Mouse (Mus musculus) gastrocnemius, adult 18-20 months (tissue): Measurements from ENCODE around the gene Vinac1. TPM values are rescaled to one million over a fixed set of nuclear protein-coding genes. Genes with fewer than 3 reads are reported as not detected.
A peak's percentile ranks its signal among the peaks of the same experiment; 100 is the strongest.
"Not testable (repeated sequence)": the region's sequence is repeated elsewhere in the genome, so short reads cannot be mapped to it uniquely, and the experiment has no call there.

ENCODE experiments used
- DNase-seq: peaks from one replicate; pipeline ENCODE4 v3.0.0; 2021; ENCODE audit warnings: low spot score
- total RNA-seq, 2 experiments: library from RNA; stranded (reverse); gene quantifications; 2 replicates each; pipeline ENCODE4 v1.2.3; 2021

The Vinac1 gene
- total RNA-seq, 2 experiments from 2014 or later, result not detected

DNA sequence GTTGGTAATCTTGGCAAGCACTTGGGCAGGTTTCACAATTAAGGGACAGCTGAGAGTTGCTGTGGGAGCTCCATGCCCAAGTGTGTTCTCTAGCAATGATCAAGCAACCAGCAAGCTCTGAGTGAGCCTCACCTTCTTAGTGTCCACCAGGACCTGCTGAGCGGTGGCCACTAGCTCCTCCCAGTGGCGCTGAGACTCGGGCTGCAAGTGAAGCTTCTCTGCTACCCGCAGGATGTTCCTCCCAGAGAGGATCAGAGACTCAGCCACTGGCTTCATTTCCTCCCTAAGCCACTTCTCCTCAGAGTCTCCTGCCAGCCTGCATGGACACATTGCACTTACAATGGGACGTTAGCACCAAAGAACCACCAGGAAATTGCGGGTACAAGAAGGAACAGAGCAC is 7.4 kb downstream of the Vinac1 start:
- no peak for DNase-seq

GRCm38 (mm10) chr2:129038937-129039631 is 8.9 kb downstream of the Vinac1 start:
- DNase-seq, result peak; percentile 2

GRCm38 (mm10) chr2:129038426-129038936 is 9.5 kb downstream of the Vinac1 start:
- no peak for DNase-seq

DNA sequence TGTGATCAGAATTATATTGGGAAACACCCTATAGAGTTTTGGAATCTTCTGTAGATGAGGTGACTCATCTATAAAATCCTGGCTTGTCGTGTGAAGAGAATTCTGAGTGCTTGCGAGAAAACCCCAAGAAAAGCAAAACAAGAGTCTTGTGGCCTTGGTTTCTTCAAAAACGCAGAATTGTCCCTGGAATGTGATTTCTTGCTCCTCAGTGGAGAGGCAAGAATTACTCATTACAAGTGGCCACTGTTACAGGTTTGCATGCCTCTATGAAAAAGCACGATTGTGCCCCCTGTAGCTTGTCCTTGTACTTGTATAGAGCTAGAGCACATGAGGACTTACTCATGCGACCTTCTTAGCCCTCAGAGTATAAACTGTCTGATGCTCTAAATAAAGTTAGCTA is 12.6 kb downstream of the Vinac1 start:
- no peak for DNase-seq

DNA sequence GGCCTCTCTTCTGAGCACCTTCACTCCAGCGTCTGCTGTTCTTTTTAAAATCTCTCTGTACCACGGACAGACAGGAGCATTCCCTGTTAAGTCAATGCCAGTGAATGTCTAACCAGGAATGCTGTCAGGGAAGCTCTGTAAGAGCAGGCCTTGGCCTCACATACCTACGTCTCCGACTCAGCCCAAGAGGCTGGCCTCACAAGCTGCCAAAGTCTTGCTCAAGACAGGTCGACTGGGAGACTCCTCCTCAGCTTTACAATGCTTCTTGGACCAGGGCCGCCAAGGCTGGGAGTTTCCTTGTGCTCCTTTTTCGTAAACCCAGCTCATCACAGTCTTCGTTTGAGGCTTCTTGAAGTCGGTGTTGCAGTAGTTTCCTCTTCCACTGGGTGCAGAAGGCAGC is 23.2 kb downstream of the Vinac1 start:
- DNase-seq, result no peak

GRCm38 (mm10) chr2:129020106-129020505 is 27.9 kb downstream of the Vinac1 start:
- no peak for DNase-seq

GRCm38 (mm10) chr2:129008867-129009266 is 39.1 kb downstream of the Vinac1 start:
- DNase-seq, result not testable (repeated sequence)

DNA sequence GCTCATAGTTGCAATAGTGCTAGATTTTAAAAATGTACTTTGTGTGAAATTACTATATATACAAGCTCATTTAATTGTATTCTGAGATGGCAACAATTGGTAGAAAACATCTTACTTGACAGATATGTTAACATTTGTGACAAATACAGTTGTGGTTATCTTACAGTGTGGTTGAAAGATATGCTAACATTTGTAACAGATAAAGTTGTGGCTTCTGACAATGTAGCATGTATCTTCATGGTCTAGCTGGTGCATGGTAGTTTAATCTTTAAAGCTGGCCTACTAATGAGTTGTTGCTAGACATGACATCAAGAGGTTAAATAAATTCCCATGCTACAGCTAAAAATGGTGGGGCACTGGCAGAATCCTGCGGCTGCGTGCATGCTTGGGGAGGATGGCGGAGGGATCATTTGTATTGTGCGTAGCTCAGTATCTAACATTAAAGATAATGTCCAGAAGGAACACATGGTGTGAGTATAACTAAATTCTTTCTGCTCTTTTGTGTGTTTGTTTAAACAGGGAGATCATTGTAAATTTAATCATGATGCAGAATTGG is 41.7 kb downstream of the Vinac1 start:
- no peak for DNase-seq

GRCm38 (mm10) chr2:129004872-129005271 is 43.1 kb downstream of the Vinac1 start:
- DNase-seq, result peak; percentile 20

DNA sequence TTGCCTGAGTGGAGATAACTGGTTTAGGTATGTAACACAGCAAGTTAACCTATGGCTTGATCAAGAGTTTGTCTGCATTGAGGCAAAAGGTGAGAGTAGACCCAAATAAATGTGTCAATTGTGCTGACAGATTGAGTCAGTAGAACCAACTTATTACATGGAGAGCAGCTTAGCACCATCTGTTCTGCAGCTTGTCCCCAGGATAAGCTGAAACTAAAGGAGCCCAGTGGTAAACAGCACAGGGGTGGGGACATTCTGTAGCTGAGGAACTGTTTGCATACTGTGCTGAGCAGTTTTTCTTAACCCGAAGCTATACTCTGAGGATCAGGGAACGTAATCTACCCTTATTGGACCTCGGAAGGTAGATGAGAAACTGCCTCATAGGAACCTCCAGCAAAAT is 63.2 kb downstream of the Vinac1 start:
- no peak for DNase-seq

GRCm38 (mm10) chr2:128975572-128975971 is 72.4 kb downstream of the Vinac1 start:
- no peak for DNase-seq

Other genes with a start within 250 kb of the Vinac1 start
- gene Tmem87b, start 230.1 kb downstream of the Vinac1 start, total RNA-seq, result 10 to 100 TPM; 13.3 to 14.9 TPM
- 1 to 10 TPM; 2.0 to 3.1 TPM for gene Fbln7, start 185.2 kb downstream of the Vinac1 start, total RNA-seq
- gene Zc3h8, start 104.1 kb downstream of the Vinac1 start, total RNA-seq, result 1 to 10 TPM; 8.4 to 8.9 TPM
- gene Zc3h6, start 80.8 kb downstream of the Vinac1 start, total RNA-seq, result 1 to 10 TPM; 7.2 to 7.6 TPM
- gene Gm10762, start 80.4 kb downstream of the Vinac1 start, total RNA-seq, result 10 to 100 TPM; 15.2 to 15.5 TPM
- 1 to 10 TPM; 6.1 to 8.6 TPM for gene Ttl, start 17.8 kb upstream of the Vinac1 start, total RNA-seq
- 10 to 100 TPM in 1 of 2 experiments, 1 to 10 TPM in 1; 9.9 to 10.3 TPM for gene Polr1b, start 52.8 kb upstream of the Vinac1 start, total RNA-seq
- gene Chchd5, start 81.5 kb upstream of the Vinac1 start, total RNA-seq, result 10 to 100 TPM in 1 of 2 experiments, 1 to 10 TPM in 1; 7.1 to 12.5 TPM
- 10 to 100 TPM; 11.3 to 21.8 TPM for gene Slc20a1, start 150.6 kb upstream of the Vinac1 start, total RNA-seq
- gene Ckap2l, start 249.0 kb upstream of the Vinac1 start, total RNA-seq, result not detected